Mouse (Mus musculus) C2C12 (cell line): ENCODE results near the gene Rab38.

Experiments used
- CEBPB ChIP-seq: IDR thresholded peaks from one replicate; pipeline ENCODE4 v1.6.1; 2011; ENCODE audit warnings: low read depth, mild to moderate bottlenecking, control low read depth, moderate library complexity
- CTCF ChIP-seq: IDR thresholded peaks from one replicate; pipeline ENCODE4 v1.5.1; 2011; ENCODE audit not compliant: control insufficient read depth, insufficient read depth, insufficient read length
- FOSL1 ChIP-seq: IDR thresholded peaks from one replicate; pipeline ENCODE4 v1.8.0; 2011; ENCODE audit warnings: mild to moderate bottlenecking, low read length; ENCODE audit not compliant: poor library complexity, insufficient read depth, severe bottlenecking
- MAX ChIP-seq: IDR thresholded peaks from one replicate; pipeline ENCODE4 v1.6.1; 2011; ENCODE audit warnings: mild to moderate bottlenecking, control low read depth
- MYOD1 ChIP-seq: IDR thresholded peaks from one replicate; pipeline ENCODE4 v1.6.1; 2011; ENCODE audit warnings: low read depth; ENCODE audit not compliant: control insufficient read depth, insufficient read length
- MYOG ChIP-seq: IDR thresholded peaks from one replicate; pipeline ENCODE4 v1.6.1; 2011; ENCODE audit not compliant: control insufficient read depth, insufficient read length; ENCODE audit errors: extremely low read depth
- USF1 ChIP-seq: IDR thresholded peaks from one replicate; pipeline ENCODE4 v1.6.1; 2011; ENCODE audit warnings: low read depth, mild to moderate bottlenecking, control low read depth, moderate library complexity

DNA sequence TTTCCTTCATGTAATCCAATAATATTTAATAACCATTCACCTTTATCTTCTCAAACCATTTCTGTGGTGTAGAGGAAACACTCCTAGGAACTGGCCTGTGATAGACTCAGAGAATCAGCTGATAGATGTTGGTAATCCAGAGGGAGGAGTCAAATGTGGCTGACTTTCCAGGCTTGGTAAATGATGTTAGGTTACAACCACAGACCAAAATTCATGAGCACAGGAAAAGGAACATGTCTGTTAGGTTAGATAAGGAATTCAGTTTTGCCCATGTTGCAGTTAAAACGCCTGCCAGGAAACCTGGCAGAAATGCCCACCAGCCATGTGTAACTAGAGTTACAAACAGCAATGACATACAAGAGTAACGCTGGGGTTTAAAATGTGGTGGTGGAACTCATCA is 6.2 kb upstream of the Rab38 start:
- TF ChIP-seq CTCF (no peak), CEBPB (no peak), MYOG (no peak), FOSL1 (no peak), MYOD1 (no peak), USF1 (no peak), MAX (no peak)
